Mouse (Mus musculus) liver, postnatal 0 days (tissue): Measurements from ENCODE around the gene Fras1.

Source experiments
- CTCF ChIP-seq: sonication (generic); IDR thresholded peaks from 2 replicates; pipeline ENCODE4 v1.5.1; 2016; ENCODE audit warnings: antibody characterized with exemption, low read depth
- EP300 ChIP-seq: IDR thresholded peaks from 2 replicates; pipeline ENCODE4 v1.6.1; 2016; ENCODE audit warnings: antibody characterized with exemption, low read depth, mild to moderate bottlenecking

- TF ChIP-seq EP300 = no peak
- no peak for TF ChIP-seq CTCF
Observed at GRCm38 (mm10) chr5:96797465-96797864, 423.7 kb downstream of the Fras1 start.
